7 mouse cellular contexts compared by ENCODE assay signal in genomic region chr11:3539111-3539825, GRCm38 (mm10). TPM values are rescaled to one million over a fixed set of nuclear protein-coding genes. Genes with fewer than 3 reads are reported as not detected.
DNase-seq lines count a peak whose midpoint lies in the region; ATAC-seq and TF ChIP-seq lines count a peak whose summit lies in the region.

No protein-coding gene starts in this region.

- H3K9me3 ChIP-seq in embryonic facial prominence, embryonic 12.5 days: 0 out of 2 replicates have a peak, but pooled peaks cover 2% of the 10 kb centered on the region
- 0 out of 2 replicates have a peak, but pooled peaks cover under 1% of the 10 kb centered on the region for H3K9me3 ChIP-seq in limb, embryonic 12.5 days
- H3K9me3 ChIP-seq in midbrain, embryonic 15.5 days: no peaks in the 10 kb centered on the region

- 0 out of 2 replicates have a peak, but pooled peaks have one; percentile 7 for TF ChIP-seq CTCF in kidney, adult 2 months (conservative IDR thresholded peaks at IDR 0.05; ENCODE audit: insufficient read depth, insufficient read length, low read depth, low read length)
- no peak for TF ChIP-seq CTCF in spleen, adult 2 months (IDR thresholded peaks at IDR 0.05; ENCODE audit: extremely low read depth, insufficient read depth, insufficient read length, insufficient replicate concordance)

- peak; percentile 98 for TF ChIP-seq POLR2A in kidney, adult 2 months (IDR thresholded peaks at IDR 0.05; ENCODE audit: low read depth, low read length)
- peak; percentile 33; the same call in 1 of the 2 replicates for TF ChIP-seq POLR2A in spleen, adult 2 months (IDR thresholded peaks at IDR 0.05; ENCODE audit: low read depth, low read length)

- peak; percentile 89 for DNase-seq in adrenal gland, postnatal 25 days
- peak; percentile 96 to 98 for DNase-seq in heart, adult 18-20 months
- DNase-seq in kidney, adult 2 months: peak; percentile 99
- peak; percentile 55 to 74 for DNase-seq in spleen, adult 2 months (ENCODE audit: low read depth in 1 of 2, low spot score in 2 of 2)

- peak overlapping the region; percentile 64 for H3K9ac ChIP-seq in embryonic facial prominence, embryonic 12.5 days
- peak overlapping the region; percentile 70 for H3K9ac ChIP-seq in limb, embryonic 12.5 days (replicated peaks)
- peak overlapping the region; percentile 44 for H3K9ac ChIP-seq in midbrain, embryonic 15.5 days

- no peaks in the 10 kb centered on the region for H3K27me3 ChIP-seq in embryonic facial prominence, embryonic 12.5 days
- H3K27me3 ChIP-seq in kidney, adult 2 months (replicated peaks; ENCODE audit: control insufficient read depth, insufficient read depth, low read length): no peaks in the 10 kb centered on the region
- H3K27me3 ChIP-seq in limb, embryonic 12.5 days: no peaks in the 10 kb centered on the region
- no peaks in the 10 kb centered on the region for H3K27me3 ChIP-seq in midbrain, embryonic 15.5 days (replicated peaks)
- H3K27me3 ChIP-seq in spleen, adult 2 months (ENCODE audit: control insufficient read depth, insufficient read depth, low read length): no peaks in the 10 kb centered on the region

- peak overlapping the region; percentile 60 for H3K4me2 ChIP-seq in embryonic facial prominence, embryonic 12.5 days (replicated peaks)
- H3K4me2 ChIP-seq in limb, embryonic 12.5 days: peak overlapping the region; percentile 71
- H3K4me2 ChIP-seq in midbrain, embryonic 15.5 days: peak overlapping the region; percentile 69

- no peaks in the 10 kb centered on the region for H3K36me3 ChIP-seq in embryonic facial prominence, embryonic 12.5 days
- no peaks in the 10 kb centered on the region for H3K36me3 ChIP-seq in kidney, adult 2 months (ENCODE audit: control insufficient read depth, insufficient read depth, low read length)
- H3K36me3 ChIP-seq in limb, embryonic 12.5 days: peaks cover 3% of the 10 kb centered on the region; the same call in 1 of the 2 replicates
- no peaks in the 10 kb centered on the region for H3K36me3 ChIP-seq in midbrain, embryonic 15.5 days (replicated peaks)
- no peaks in the 10 kb centered on the region for H3K36me3 ChIP-seq in spleen, adult 2 months (ENCODE audit: control insufficient read depth, insufficient read depth, low read length)

- H3K27ac ChIP-seq in embryonic facial prominence, embryonic 12.5 days: no peak overlapping the region
- H3K27ac ChIP-seq in kidney, adult 2 months (ENCODE audit: insufficient read depth, low read depth, low read length): peak overlapping the region; percentile 92
- no peak overlapping the region for H3K27ac ChIP-seq in limb, embryonic 12.5 days
- no peak overlapping the region for H3K27ac ChIP-seq in midbrain, embryonic 15.5 days
- H3K27ac ChIP-seq in spleen, adult 2 months (ENCODE audit: insufficient read depth, low read length): no peak overlapping the region

- peak overlapping the region; percentile 50 for H3K4me3 ChIP-seq in embryonic facial prominence, embryonic 12.5 days
- H3K4me3 ChIP-seq in kidney, adult 2 months (ENCODE audit: insufficient read depth, low read depth, low read length): peak overlapping the region; percentile 79
- H3K4me3 ChIP-seq in limb, embryonic 12.5 days (replicated peaks): peak overlapping the region; percentile 62
- peak overlapping the region; percentile 50 for H3K4me3 ChIP-seq in midbrain, embryonic 15.5 days
- peak overlapping the region; percentile 69 for H3K4me3 ChIP-seq in spleen, adult 2 months (ENCODE audit: extremely low read depth, insufficient read depth, insufficient read length)

- WGBS in embryonic facial prominence, embryonic 12.5 days: 4% methylated on average over 33 of the region's 33 CpGs
- 5% methylated on average over 33 of the region's 33 CpGs for WGBS in kidney, adult 2 months
- WGBS in limb, embryonic 12.5 days: 5% methylated on average over 33 of the region's 33 CpGs
- WGBS in midbrain, embryonic 15.5 days: 5% methylated on average over 33 of the region's 33 CpGs
- 3% methylated on average over 33 of the region's 33 CpGs for WGBS in spleen, adult 2 months

- H3K4me1 ChIP-seq in embryonic facial prominence, embryonic 12.5 days: peaks cover 25% of the 10 kb centered on the region
- peaks cover 12% of the 10 kb centered on the region; the same call in 1 of the 2 replicates for H3K4me1 ChIP-seq in kidney, adult 2 months (ENCODE audit: control insufficient read depth, insufficient read depth, low read length)
- H3K4me1 ChIP-seq in limb, embryonic 12.5 days (replicated peaks): peaks cover 39% of the 10 kb centered on the region
- peaks cover 20% of the 10 kb centered on the region; the same call in 1 of the 2 replicates for H3K4me1 ChIP-seq in midbrain, embryonic 15.5 days
- peaks cover 13% of the 10 kb centered on the region for H3K4me1 ChIP-seq in spleen, adult 2 months (ENCODE audit: control insufficient read depth, insufficient read depth, insufficient read length)

- peak; percentile 87 for ATAC-seq in embryonic facial prominence, embryonic 12.5 days (ENCODE audit: insufficient number of reproducible peaks, insufficient read depth, low FRiP score, low TSS enrichment)
- ATAC-seq in limb, embryonic 12.5 days (ENCODE audit: insufficient number of reproducible peaks, insufficient read depth, low FRiP score, low TSS enrichment, low read depth): peak; percentile 90
- peak; percentile 94 for ATAC-seq in midbrain, embryonic 15.5 days (replicated peaks)

RNA-seq across cellular contexts. Expression of gene Smtn, which starts 1.1 kb away (rescaled TPM):
- 59.6 and 67.6 TPM in 2 replicates for total RNA-seq in adrenal gland, postnatal 25 days (2021)
- polyA plus RNA-seq in embryonic facial prominence, embryonic 12.5 days (2016; fragmentation: Nextera tagmentation; extraction: Ambion mirVana): 51.0 and 55.7 TPM in 2 replicates
- 100 to 1,000 TPM; 139 to 154 TPM for total RNA-seq in heart, adult 18-20 months (2021)
- 52.3 and 57.2 TPM in 2 replicates for polyA plus RNA-seq in kidney, adult 2 months (2012; rRNA removed)
- 46.4 and 46.8 TPM in 2 replicates for polyA plus RNA-seq in limb, embryonic 12.5 days (2016; fragmentation: Nextera tagmentation; extraction: Ambion mirVana)
- 16.0 and 17.9 TPM in 2 replicates for polyA plus RNA-seq in midbrain, embryonic 15.5 days (2015; fragmentation: Nextera tagmentation; extraction: Ambion mirVana)
- polyA plus RNA-seq in spleen, adult 2 months (2012; rRNA removed): 13.0 and 14.6 TPM in 2 replicates

RNA-seq across cellular contexts. Expression of gene Selenom, which starts 24.8 kb away (rescaled TPM):
- total RNA-seq in adrenal gland, postnatal 25 days (2021): 16.5 and 32.2 TPM in 2 replicates
- 102 and 110 TPM in 2 replicates for polyA plus RNA-seq in embryonic facial prominence, embryonic 12.5 days (2016; fragmentation: Nextera tagmentation; extraction: Ambion mirVana)
- total RNA-seq in heart, adult 18-20 months (2021): 10 to 100 TPM; 39.8 to 40.3 TPM
- 136 and 163 TPM in 2 replicates for polyA plus RNA-seq in kidney, adult 2 months (2012; rRNA removed)
- polyA plus RNA-seq in limb, embryonic 12.5 days (2016; fragmentation: Nextera tagmentation; extraction: Ambion mirVana): 79.4 and 80.2 TPM in 2 replicates
- polyA plus RNA-seq in midbrain, embryonic 15.5 days (2015; fragmentation: Nextera tagmentation; extraction: Ambion mirVana): 72.7 and 75.6 TPM in 2 replicates
- polyA plus RNA-seq in spleen, adult 2 months (2012; rRNA removed): 36.7 and 50.7 TPM in 2 replicates

RNA-seq across cellular contexts. Expression of gene Inpp5j, which starts 34.6 kb away (rescaled TPM):
- total RNA-seq in adrenal gland, postnatal 25 days (2021): 0.90 and 1.3 TPM in 2 replicates
- polyA plus RNA-seq in embryonic facial prominence, embryonic 12.5 days (2016; fragmentation: Nextera tagmentation; extraction: Ambion mirVana): 0.50 and 0.55 TPM in 2 replicates
- 10 to 100 TPM; 16.7 to 18.2 TPM for total RNA-seq in heart, adult 18-20 months (2021)
- polyA plus RNA-seq in kidney, adult 2 months (2012; rRNA removed): 24.0 and 28.0 TPM in 2 replicates
- 0.10 TPM in 1 of 2 replicates, not detected in the other for polyA plus RNA-seq in limb, embryonic 12.5 days (2016; fragmentation: Nextera tagmentation; extraction: Ambion mirVana)
- 7.5 and 7.9 TPM in 2 replicates for polyA plus RNA-seq in midbrain, embryonic 15.5 days (2015; fragmentation: Nextera tagmentation; extraction: Ambion mirVana)
- 1.1 and 1.9 TPM in 2 replicates for polyA plus RNA-seq in spleen, adult 2 months (2012; rRNA removed)

RNA-seq across cellular contexts. Expression of gene Pla2g3, which starts 51.2 kb away (rescaled TPM):
- total RNA-seq in adrenal gland, postnatal 25 days (2021): 0.18 and 0.33 TPM in 2 replicates
- polyA plus RNA-seq in embryonic facial prominence, embryonic 12.5 days (2016; fragmentation: Nextera tagmentation; extraction: Ambion mirVana): 0.36 and 0.57 TPM in 2 replicates
- total RNA-seq in heart, adult 18-20 months (2021): under 1 TPM; 0.10 to 0.13 TPM
- polyA plus RNA-seq in kidney, adult 2 months (2012; rRNA removed): 0.19 and 0.27 TPM in 2 replicates
- polyA plus RNA-seq in limb, embryonic 12.5 days (2016; fragmentation: Nextera tagmentation; extraction: Ambion mirVana): 0.45 and 0.53 TPM in 2 replicates
- polyA plus RNA-seq in midbrain, embryonic 15.5 days (2015; fragmentation: Nextera tagmentation; extraction: Ambion mirVana): 1.3 TPM in 2 replicates
- polyA plus RNA-seq in spleen, adult 2 months (2012; rRNA removed): 0.15 and 0.30 TPM in 2 replicates
